Mouse (Mus musculus) ZHBTc4 (cell line): Measurements from ENCODE around the gene Zbtb38.
A peak's percentile ranks its signal among the peaks of the same experiment; 100 is the strongest.

ENCODE experiments used
- DNase-seq: peaks from one replicate; pipeline ENCODE4 v3.0.0-alpha.2; 2011; ENCODE audit warnings: low read depth, low spot score

Gene Zbtb38

DNA sequence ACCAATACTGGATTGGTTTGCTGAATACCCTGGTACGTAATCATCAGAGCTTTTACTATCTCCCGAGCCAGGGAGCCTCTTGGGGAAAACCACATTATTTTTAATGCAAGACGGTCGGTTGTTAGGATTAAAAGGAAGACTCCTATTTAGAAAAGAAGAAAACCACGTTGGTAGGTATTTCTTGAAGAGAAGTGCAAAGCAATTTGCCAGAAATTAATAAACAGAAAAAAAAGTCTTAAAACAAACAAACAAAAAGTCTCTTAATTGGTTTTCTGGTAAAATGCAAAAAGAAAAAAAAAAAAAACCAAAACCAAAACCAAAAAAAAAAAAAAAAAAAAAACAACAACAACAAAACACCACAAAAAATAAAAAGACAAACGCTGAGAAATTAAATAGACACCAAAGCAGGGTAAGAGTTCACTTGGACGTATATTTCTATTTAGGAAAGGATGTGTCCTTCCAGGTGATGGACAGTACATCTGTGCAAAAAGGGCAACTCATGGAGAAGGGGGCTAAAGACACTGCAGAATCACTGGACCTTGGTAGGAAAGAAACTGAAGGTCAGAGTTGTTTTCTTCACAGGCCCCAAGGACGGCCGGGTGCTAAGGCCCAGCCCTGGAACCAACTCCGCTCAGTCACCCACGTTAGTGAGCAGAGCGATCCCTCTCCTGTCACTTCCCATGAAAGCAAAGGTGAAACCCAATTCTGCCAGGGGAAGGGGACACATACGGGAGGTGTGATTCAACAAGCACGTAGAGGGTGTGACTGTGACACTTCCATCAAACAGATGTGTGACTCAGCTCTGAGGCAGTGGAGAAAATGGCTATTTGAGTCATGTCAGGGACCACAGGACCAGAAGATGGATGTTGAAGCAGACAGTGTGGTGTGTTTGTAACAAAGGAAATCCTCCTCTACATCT lies 38.9 kb downstream of the Zbtb38 start:
- peak; percentile 34 for DNase-seq

DNA sequence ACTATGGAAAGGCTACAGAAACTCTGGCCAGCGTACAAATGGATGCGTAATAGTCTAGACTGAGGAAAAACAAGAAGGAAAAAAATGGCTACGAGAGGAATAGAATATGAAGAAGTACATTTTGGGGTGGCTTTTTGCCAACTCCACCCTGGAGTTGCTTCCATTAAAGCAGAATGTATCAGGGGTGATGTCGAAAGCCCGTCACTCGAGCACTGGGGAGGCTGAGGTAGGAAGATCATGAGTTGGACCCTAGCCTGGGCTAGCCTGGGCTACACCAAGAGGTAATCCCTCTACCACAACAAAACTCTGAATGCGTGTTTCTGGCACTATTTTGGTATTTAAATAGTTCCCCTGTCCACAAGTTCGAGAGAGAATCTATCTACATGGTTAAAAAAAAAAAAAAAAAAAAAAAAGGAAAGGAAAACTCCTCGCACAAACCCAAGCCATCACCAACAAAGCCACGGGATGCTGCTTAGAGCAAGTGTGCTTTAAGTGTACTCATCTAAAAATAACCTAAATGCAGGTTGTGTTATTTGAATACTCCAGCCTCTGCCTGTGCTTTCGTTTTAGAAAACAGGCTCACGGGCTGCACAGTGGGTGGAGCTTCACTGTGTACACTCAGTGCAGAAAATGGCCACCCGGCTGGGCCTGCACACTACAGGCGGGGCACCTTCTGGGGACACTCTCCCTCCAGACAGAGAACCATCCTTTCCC lies 39.7 kb downstream of the Zbtb38 start:
- peak; percentile 59 for DNase-seq

DNA sequence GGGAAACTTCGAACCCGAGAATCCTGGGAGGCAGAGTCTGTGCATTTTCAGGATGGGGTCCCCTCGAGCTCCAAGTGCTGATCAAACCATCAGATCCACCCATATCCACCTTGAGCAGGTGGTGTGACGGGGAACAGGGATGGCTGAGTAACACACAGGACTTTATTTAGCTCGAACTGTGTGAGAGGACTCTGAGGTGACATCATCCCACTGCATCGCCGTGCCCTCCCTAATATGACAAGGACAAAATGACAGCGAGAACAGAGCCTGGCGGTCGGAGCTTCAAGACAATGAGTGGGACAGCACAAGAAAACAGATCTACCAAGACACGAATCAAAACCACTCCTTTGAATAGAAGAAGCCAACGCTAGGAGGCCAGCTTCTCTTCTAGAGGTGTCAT lies 40.6 kb downstream of the Zbtb38 start:
- no peak for DNase-seq

DNA sequence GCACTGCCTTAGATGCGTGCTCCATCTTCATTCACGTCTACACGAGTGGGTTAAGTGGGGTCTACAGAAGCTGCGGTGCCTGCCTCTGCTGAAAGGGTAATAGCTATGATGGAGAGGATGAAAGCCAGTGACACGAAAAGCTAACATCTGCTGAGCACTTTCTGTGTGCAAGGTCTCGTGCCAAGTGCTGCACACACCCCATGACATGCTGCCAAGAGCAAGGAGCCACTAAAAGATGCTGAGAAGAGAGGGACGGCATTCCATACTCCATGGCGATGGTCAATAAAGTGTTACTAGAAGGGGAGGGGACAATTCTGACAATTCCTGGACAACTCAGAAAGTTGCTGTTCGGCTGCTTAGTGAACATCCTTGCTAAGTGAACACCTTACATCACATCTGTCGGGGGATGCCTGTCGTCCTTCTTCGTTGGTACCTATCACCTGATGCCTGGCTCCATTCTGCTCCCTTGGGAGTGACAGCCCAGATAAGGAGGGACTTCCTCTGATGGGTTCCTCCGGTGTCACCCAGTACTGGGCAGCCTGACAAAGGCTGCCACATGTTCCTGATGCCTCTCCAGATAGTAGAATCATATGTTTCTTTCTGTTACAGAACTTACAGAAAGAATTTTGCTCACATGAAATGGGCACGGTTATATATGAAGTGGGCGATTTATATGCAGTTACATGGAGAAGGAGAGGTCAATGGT lies 42.2 kb downstream of the Zbtb38 start:
- no peak for DNase-seq

DNA sequence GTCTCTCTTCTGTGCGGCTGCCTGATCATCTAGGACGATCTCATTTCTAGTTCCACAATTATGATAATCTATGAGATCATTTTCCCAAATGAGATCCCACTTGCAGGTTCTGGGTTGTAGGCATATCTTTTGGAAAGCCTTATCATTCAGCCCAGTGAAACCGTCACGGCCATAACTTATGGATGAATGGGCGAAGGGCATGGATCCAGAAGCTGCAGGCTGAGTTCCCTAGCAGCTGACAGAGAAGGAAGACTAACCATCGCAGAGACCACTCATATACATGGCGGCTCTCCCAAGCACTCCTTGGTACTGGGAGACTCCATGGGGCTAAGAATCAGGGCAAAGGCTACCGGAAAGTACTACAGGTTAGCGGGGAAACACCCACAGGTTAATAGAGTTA lies 43.7 kb downstream of the Zbtb38 start:
- DNase-seq = no peak

DNA sequence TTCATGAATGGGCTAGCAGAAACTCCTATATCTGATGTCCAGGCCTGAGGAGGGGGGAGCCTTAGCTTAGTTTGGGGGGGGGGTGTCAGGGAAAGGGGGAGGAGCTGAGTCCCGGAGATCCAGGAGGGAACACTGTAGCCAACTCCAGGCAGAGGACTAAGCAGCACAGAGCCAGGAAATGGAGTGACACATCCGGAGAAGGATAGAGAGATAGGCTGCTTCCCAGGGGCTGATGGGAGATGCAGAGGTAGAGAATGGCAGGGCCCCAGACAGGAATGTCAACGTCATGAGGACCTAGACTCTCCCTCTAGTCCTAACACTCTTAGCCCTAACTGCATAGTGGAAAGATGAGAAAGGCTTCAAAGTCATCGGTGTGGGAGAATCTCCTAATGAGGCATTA lies 44.7 kb downstream of the Zbtb38 start:
- DNase-seq = peak; percentile 45

DNA sequence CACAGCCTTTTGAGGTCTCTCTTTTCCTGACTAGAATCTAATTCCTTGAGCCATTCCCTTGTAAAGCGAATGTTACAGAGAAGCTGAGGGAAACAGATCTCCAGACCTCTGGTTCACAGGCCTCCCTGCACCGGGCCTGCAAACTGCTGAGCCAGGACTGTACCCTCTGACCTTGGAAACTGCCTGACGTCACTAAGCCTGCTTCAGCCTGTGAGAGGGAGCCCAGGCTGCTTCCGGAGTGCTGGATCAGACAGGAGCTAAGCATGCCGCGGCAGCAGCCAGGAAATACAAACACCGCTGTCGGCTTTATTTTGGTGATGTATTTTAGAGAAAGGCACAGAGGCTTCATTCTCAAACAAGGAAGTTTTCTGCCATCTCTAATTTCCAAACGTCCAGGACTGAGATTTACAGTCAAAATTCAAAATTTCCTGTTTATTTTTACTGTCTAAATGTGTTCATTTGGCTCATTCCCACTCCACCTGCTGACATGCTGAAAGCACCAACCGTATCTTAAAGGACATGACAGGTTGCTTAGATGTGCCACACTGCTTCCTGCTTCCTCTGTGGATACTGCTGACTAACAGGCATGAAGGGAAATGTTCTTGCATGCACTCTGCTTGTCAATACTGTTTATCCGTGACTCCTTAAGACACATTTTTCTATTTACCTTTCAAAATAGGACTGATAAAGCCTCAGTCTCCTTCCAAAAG lies 46.9 kb downstream of the Zbtb38 start:
- peak; percentile 93 for DNase-seq

DNA sequence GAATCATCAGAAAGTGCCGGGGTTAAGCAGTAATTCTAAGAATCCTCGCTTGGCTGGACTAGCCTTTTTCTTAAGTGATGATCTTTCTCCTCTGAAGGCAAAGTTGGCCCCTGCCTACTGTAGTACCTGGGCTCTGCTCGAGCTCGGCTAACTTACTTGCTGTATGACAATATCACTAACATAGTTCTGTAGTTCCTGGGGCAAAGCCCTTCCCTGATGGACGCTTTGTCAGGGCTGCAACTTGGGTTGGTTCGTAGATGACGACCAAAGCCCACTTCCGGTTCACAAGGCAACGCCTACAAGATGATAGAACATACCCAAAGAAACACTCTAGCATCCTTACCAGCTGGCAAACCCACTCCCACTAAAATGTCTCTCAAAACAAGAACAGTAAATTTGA lies 47.7 kb downstream of the Zbtb38 start:
- peak; percentile 32 for DNase-seq

DNA sequence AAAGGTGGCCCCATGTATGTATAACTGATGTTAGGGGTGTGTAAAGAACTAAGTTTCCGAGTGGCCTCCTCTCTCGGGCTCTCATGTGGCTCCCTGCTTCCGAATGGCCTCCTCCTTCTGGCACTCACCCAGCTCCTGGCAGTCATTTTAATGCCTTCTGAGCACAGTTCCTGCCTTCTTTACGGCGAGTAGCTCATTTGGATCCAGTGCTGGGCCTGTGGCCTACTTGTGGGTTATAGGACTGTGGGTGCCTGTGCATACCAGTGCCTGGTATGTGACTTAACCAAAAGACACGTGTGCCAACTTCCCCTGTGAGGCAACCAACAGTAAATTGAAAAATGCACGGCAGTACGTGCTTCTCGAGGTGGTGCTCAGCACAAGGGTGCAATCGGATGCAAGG lies 50.7 kb downstream of the Zbtb38 start:
- DNase-seq = no peak

DNA sequence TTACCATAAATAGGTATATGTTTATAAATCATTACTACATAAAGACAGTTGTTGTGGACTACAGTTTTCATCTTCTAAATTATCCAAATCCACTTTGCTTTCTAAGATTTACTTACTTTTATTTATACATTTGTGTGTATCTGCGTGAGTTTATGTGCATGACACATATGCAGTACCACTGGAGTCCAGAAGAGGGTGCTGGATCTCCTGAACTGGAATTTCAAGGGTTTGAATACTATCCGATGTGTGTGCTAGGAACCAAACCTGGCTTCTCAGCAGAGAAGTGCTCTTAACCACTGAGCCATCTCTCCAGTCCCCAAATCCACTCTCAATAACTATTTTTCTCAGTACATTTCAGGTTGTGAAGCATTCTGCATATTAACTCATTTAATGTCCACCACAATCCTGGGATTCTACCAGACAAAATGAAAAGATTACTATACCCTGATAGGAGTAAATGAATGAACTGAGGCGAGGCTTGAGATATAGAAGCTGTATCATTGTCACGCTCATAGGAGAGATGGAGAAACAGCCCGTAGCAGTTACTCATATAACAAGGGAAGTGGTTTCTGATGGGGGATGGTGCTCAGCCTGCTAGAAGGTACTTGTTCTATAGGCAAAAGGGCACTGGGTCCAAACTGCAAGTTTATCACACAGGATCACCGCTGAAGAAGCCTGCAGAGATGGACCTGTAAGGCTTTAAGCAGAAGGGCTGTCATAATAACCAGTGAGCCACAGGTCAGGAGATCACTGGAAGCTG lies 53.2 kb downstream of the Zbtb38 start:
- peak; percentile 72 for DNase-seq

DNA sequence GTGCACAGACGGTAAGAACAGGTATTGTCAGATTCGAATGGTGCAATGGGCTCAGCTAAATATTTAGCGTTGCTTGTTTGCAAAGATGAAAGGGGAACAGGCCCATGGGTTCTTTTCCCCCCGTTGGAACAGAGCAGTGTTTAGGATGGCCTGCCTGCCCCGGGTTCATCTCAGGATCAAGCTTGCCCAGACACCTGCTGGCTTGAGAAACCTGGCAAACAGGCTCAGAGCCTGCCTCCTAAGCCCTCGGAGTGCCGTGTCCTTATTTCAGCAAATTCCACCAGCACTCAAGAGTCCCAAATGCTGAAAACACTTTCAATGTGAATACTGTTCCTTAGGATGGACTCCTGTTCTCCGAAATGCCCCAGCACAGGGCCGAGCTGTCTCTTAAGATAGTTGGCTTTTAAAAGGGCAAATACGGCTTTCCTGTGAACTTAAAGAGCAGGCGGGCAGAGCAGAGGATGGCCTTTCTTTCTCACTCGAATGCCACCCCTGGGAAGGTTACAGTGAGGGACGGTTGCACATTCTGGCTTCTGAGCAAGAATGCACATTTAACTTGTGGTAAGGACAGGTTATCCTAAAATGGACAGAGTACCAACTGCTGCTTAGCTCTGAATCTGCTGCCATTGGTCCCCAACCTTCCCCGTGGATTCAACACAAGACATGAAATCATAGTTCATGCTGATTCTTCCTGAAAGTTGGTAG lies 55.7 kb downstream of the Zbtb38 start:
- no peak for DNase-seq

DNA sequence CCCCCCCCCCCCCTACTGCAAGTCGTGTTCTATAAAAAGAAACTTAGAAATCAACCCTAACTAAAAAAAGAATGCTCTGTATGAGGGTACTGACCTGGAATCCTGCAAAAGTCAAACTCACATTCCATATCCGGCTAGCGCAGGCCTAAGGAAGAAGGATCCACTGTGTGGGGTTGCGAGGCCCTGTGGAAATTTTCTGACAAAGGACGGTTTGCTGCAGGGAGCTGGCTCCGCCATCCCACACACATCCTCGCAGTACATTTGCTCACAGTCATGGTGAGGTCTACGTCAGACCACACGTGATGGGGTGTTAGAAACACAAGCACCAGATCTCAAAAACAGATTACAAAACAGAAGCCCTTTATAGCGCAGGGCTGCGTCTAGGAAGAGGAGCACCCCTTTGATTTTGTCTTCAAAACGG lies 56.5 kb downstream of the Zbtb38 start:
- DNase-seq = no peak

DNA sequence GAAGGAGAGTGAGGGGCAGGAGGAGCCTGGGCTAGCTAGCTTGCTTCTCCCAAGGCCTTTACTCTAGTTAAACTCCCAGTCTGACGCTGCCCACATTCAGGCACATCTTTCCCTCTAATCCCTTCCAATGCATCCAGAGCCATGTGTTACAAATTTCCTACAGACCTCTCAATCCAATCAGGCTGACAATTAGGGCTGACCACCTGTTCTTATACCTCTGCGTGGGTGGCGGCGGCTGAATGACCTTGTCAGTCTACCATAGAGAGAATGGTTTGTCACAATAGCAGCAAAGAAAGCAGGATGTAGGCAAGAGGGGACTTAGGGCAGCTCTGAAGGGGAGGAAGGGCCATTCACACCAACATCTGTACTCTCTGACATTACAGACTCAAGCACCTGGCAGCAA lies 62.2 kb downstream of the Zbtb38 start:
- DNase-seq = peak; percentile 40

DNA sequence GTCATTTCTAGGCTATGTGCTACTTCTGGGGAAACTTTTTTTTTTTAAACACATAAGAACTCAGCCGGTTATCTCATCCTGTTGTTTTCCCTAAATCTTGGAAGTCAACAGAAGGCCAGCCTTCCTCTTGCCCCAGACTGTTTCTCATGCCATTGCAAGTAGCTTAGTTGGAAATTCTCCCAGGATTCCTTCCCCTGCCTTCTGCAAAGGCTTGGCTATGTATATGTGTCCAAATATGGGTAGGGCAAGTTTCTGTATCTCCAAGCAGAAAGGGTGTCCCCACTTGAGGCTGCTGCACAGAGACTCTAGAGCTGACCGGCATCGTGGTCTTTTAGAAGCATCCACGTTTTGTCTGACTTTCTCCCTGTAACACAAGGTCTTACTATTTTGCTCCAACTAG lies 63.6 kb downstream of the Zbtb38 start:
- no peak for DNase-seq

DNA sequence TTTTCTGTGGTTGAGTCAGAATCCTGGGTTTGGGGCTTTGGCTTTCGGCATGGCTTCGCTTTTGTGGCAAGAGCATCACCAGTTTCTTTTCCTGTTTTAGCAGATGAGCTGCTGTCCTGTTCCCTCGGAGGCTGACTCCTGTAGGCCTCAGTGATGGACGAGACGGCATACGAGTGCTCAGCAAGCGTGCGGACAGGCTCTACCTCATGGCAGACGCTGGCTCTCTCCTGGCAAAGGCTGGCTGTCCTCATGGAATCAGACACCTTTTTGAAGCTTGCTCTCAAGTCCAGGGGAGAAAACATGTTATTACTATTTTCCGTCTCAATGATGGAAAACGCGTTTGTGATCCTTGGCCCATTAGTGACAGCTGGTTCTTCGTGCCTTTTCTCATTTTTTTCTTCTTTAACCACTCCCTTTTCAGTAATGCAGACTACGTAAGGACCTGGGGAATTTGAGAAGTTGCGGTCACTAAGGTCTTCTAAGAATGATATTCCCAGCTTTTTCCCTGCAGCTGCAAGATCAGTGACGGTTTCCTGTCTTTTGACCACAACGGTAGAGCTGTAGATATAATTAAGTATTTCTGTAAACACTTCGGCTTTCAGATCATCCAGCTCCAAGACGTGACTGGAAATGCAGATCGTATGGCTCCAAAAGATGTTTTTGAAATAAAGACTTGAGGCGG lies 64.3 kb downstream of the Zbtb38 start:
- no peak for DNase-seq

DNA sequence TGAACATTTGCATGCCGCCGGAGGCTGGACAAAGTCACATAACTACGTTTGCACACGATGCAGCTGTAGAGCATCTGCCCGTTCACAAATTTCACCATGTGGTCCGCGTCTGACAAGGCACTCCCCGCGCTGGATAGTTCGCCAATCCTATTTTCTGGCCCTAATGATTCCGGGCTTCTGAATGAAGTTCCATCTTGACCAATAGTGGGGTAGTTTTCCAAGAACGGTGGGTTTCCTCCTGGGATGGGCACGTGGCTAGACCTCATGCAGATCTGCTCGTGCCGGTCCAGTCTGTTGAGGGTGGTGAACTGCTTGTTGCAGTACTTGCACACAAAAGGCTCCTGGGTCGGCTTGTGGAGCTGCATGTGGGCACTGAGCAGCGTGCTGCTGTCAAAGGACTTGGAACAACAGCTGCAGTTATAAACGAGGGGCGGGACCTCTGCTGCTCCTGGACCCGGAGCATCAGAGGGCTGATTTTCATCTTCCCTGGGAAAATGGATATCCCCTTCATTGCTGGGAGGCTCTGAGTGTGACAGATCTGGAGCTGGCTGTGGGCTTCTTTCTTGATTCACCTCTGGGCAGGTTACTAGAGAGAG lies 64.9 kb downstream of the Zbtb38 start:
- no peak for DNase-seq

DNA sequence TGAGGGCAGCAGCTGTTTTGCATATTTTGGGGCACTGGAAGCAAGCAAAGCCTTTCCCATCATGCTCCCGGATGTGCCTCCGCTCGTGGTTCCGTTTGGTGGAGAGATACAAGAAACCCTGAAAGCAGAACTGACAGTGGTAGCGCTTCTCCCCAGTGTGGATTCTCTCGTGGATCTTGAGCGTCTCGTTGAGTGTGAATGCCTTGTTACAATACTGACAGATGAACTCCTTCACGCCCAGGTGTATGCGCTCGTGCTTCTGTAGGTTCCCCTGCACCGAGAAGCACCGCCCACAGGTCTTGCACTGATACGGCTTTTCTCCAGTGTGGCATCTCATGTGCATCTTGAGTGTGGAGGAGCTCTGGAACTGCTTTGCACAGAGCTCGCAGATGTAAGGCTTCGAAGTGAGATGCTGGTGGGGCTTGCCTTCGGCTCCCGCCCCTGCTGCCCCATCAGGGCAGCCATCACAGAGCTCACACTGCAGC lies 67.0 kb downstream of the Zbtb38 start:
- peak; percentile 33 for DNase-seq

DNA sequence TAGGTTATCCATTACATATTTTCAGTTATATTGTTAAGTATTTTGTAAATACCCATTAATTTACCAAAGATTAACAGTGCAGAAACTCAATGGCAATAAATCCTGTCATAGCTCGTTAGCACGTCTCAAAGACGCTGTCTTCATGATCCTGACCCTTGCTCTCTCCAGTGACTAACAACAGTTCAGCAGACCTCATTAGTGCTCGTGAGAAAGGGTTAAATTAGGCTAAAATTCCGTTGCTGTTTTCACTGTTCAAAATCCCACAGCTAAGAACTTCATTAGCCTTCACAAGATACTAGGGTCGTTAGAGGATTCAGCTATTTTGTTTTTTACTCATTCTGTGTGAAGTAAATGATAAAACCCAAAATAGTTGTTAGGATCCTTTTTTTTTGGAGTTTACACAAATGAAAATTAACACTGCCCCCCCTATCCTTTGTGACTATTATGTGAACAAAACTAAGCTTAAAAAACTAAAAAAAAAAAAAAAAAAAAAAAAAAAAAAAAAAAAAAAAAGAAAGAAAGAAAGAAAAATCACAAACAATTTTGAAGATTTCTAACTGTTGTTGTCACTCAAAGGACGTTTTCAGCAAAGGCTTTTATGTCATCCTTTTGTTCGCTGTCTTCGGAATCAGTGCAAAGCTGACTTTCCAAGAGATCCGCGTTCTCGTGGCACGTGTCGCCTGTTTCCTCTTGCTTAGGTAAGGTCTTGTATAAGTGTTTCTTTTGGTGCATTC lies 67.6 kb downstream of the Zbtb38 start:
- no peak for DNase-seq
